In genomic region chr17:12903372-12904333, GRCm38 (mm10) we compare ENCODE assay signal across 15 mouse cellular contexts. TPM values are rescaled to one million over a fixed set of nuclear protein-coding genes. Genes with fewer than 3 reads are reported as not detected.
A peak's percentile ranks its signal among the peaks of the same experiment; 100 is the strongest.
DNase-seq lines count a peak whose midpoint lies in the region; ATAC-seq and TF ChIP-seq lines count a peak whose summit lies in the region.
"Had no signal": no experiment of that assay in that cellular context is flagged by ENCODE, and none has a peak within 500 bp of the region (broad histone marks: within the 10 kb centered on the region; RNA-seq: fewer than 3 reads in every experiment).

No protein-coding gene starts in this region.

- peak; percentile 65 for DNase-seq in midbrain, embryonic 10.5 days (ENCODE audit: low spot score)
- DNase-seq in embryonic facial prominence, embryonic 11.5 days (ENCODE audit: low spot score) = peak; percentile 36
- peak; percentile 10 for DNase-seq in forebrain, postnatal 0 days
- DNase-seq in lung, postnatal 36 days = peak; percentile 70
- DNase-seq in adrenal gland, adult 18-20 months (ENCODE audit: low spot score in 2 of 2) = no peak
- DNase-seq in urinary bladder, adult 18-20 months (ENCODE audit: low spot score in 2 of 2) = no peak
- DNase-seq in liver, postnatal 0 days = no peak
- DNase-seq: adrenal gland, postnatal 14 days; cerebellum, adult 8-10 months; heart, postnatal 10 days; kidney, postnatal 10 days had no signal

- no peak for TF ChIP-seq CTCF in forebrain, postnatal 0 days (IDR thresholded peaks at IDR 0.05; ENCODE audit: low read depth)
- TF ChIP-seq CTCF in liver, postnatal 0 days (IDR thresholded peaks at IDR 0.05; ENCODE audit: low read depth) = no peak

- no peak overlapping the region for H3K4me2 ChIP-seq in midbrain, embryonic 16.5 days (ENCODE audit: low read length)
- H3K4me2 ChIP-seq in embryonic facial prominence, embryonic 11.5 days (ENCODE audit: low read depth, low read length) = no peak overlapping the region
- H3K4me2 ChIP-seq in forebrain, postnatal 0 days (ENCODE audit: low read depth) = no peak overlapping the region
- H3K4me2 ChIP-seq in liver, postnatal 0 days (ENCODE audit: low read depth, low read length) = no peak overlapping the region

- H3K9ac ChIP-seq in midbrain, embryonic 16.5 days (ENCODE audit: low read depth, low read length) = no peak overlapping the region
- no peak overlapping the region for H3K9ac ChIP-seq in embryonic facial prominence, embryonic 11.5 days (replicated peaks; ENCODE audit: low read length)
- H3K9ac ChIP-seq in forebrain, postnatal 0 days = no peak overlapping the region
- H3K9ac ChIP-seq in liver, postnatal 0 days (replicated peaks) = no peak overlapping the region

- no peaks in the 10 kb centered on the region for H3K9me3 ChIP-seq in midbrain, embryonic 10.5 days (replicated peaks)
- H3K9me3 ChIP-seq in midbrain, embryonic 16.5 days (replicated peaks; ENCODE audit: control insufficient read depth, low read length, poor library complexity, severe bottlenecking) = no peaks in the 10 kb centered on the region
- no peaks in the 10 kb centered on the region for H3K9me3 ChIP-seq in embryonic facial prominence, embryonic 11.5 days (replicated peaks; ENCODE audit: control insufficient read depth, low read length)
- H3K9me3 ChIP-seq in forebrain, postnatal 0 days (ENCODE audit: low read length) = no peaks in the 10 kb centered on the region
- H3K9me3 ChIP-seq in liver, postnatal 0 days (ENCODE audit: low read length) = no peaks in the 10 kb centered on the region

- H3K4me3 ChIP-seq in midbrain, embryonic 10.5 days = no peak overlapping the region
- no peak overlapping the region for H3K4me3 ChIP-seq in midbrain, embryonic 16.5 days (ENCODE audit: low read depth, low read length)
- no peak overlapping the region for H3K4me3 ChIP-seq in embryonic facial prominence, embryonic 11.5 days (ENCODE audit: low read depth, low read length)
- H3K4me3 ChIP-seq in forebrain, postnatal 0 days (ENCODE audit: low read depth, low read length) = no peak overlapping the region
- H3K4me3 ChIP-seq in liver, postnatal 0 days (ENCODE audit: low read depth, low read length) = no peak overlapping the region

- no peak for TF ChIP-seq EP300 in liver, postnatal 0 days (IDR thresholded peaks at IDR 0.05; ENCODE audit: low read depth)

- 29% methylated on average over 11 of the region's 12 CpGs for WGBS in midbrain, embryonic 10.5 days
- WGBS in midbrain, embryonic 16.5 days = 15% methylated on average over 11 of the region's 12 CpGs
- 47% methylated on average over 11 of the region's 12 CpGs for WGBS in embryonic facial prominence, embryonic 11.5 days
- 9% methylated on average over 11 of the region's 12 CpGs for WGBS in forebrain, postnatal 0 days
- 73% methylated on average over 11 of the region's 12 CpGs for WGBS in liver, postnatal 0 days (ENCODE audit: insufficient replicate concordance)

- H3K36me3 ChIP-seq in midbrain, embryonic 10.5 days = peaks cover 65% of the 10 kb centered on the region
- H3K36me3 ChIP-seq in midbrain, embryonic 16.5 days (ENCODE audit: control insufficient read depth, insufficient read depth, low read length) = 0 out of 2 replicates have a peak, but pooled peaks cover 4% of the 10 kb centered on the region
- H3K36me3 ChIP-seq in embryonic facial prominence, embryonic 11.5 days (replicated peaks; ENCODE audit: control insufficient read depth, insufficient read depth, low read depth, low read length) = no peaks in the 10 kb centered on the region
- peaks cover 17% of the 10 kb centered on the region for H3K36me3 ChIP-seq in forebrain, postnatal 0 days (ENCODE audit: insufficient read depth)
- H3K36me3 ChIP-seq in liver, postnatal 0 days (replicated peaks; ENCODE audit: insufficient read depth, low read length) = peaks cover 15% of the 10 kb centered on the region; the same call in 1 of the 2 replicates

- peaks cover 16% of the 10 kb centered on the region for H3K4me1 ChIP-seq in midbrain, embryonic 10.5 days
- no peaks in the 10 kb centered on the region for H3K4me1 ChIP-seq in midbrain, embryonic 16.5 days (ENCODE audit: control insufficient read depth, insufficient read depth, low read length)
- no peaks in the 10 kb centered on the region for H3K4me1 ChIP-seq in embryonic facial prominence, embryonic 11.5 days (ENCODE audit: control insufficient read depth, insufficient read depth, low read length)
- no peaks in the 10 kb centered on the region for H3K4me1 ChIP-seq in forebrain, postnatal 0 days (ENCODE audit: insufficient read depth)
- no peaks in the 10 kb centered on the region for H3K4me1 ChIP-seq in liver, postnatal 0 days (ENCODE audit: insufficient read depth)

- ATAC-seq in midbrain, embryonic 16.5 days = no peak
- no peak; the same call in 1 of the 2 replicates for ATAC-seq in embryonic facial prominence, embryonic 11.5 days (replicated peaks; ENCODE audit: insufficient number of reproducible peaks, low FRiP score, low TSS enrichment, low read depth)
- ATAC-seq in forebrain, postnatal 0 days = no peak
- ATAC-seq in liver, postnatal 0 days = no peak
- ATAC-seq: Patski had no signal

- peak overlapping the region; percentile 78 for H3K27ac ChIP-seq in midbrain, embryonic 10.5 days (replicated peaks)
- H3K27ac ChIP-seq in midbrain, embryonic 16.5 days (ENCODE audit: low read length) = no peak overlapping the region
- no peak overlapping the region for H3K27ac ChIP-seq in embryonic facial prominence, embryonic 11.5 days (replicated peaks; ENCODE audit: low read depth, low read length)
- peak overlapping the region; percentile 30; the same call in 1 of the 2 replicates for H3K27ac ChIP-seq in forebrain, postnatal 0 days (ENCODE audit: low read depth, low read length)
- H3K27ac ChIP-seq in liver, postnatal 0 days (ENCODE audit: low read depth) = no peak overlapping the region

- no peaks in the 10 kb centered on the region for H3K27me3 ChIP-seq in midbrain, embryonic 10.5 days (ENCODE audit: low read depth, poor library complexity, severe bottlenecking)
- no peaks in the 10 kb centered on the region for H3K27me3 ChIP-seq in midbrain, embryonic 16.5 days (ENCODE audit: control insufficient read depth, insufficient read depth, low read depth, low read length)
- H3K27me3 ChIP-seq in embryonic facial prominence, embryonic 11.5 days (ENCODE audit: control insufficient read depth, insufficient read depth, low read length) = no peaks in the 10 kb centered on the region
- no peaks in the 10 kb centered on the region for H3K27me3 ChIP-seq in forebrain, postnatal 0 days (ENCODE audit: insufficient read depth, low read length)
- no peaks in the 10 kb centered on the region for H3K27me3 ChIP-seq in liver, postnatal 0 days (ENCODE audit: insufficient read depth, low read length)
- H3K27me3 ChIP-seq: Patski had no signal

RNA-seq across cellular contexts. Expression of gene Pnldc1, which starts 6.4 kb away (rescaled TPM):
- 1.0 and 2.0 TPM in 2 replicates for polyA plus RNA-seq in midbrain, embryonic 10.5 days (2016; fragmentation: Nextera tagmentation; extraction: Ambion mirVana)
- 0.75 and 1.7 TPM in 2 replicates for polyA plus RNA-seq in midbrain, embryonic 16.5 days (2015; fragmentation: Nextera tagmentation; extraction: Ambion mirVana)
- polyA plus RNA-seq in embryonic facial prominence, embryonic 11.5 days (2014; fragmentation: Nextera tagmentation; extraction: Ambion mirVana) = 1.6 and 2.3 TPM in 2 replicates
- 0.38 and 0.90 TPM in 2 replicates for total RNA-seq in forebrain, postnatal 0 days (2014; rRNA removed)
- 1.0 and 1.2 TPM in 2 replicates for polyA plus RNA-seq in forebrain, postnatal 0 days (2015; fragmentation: Nextera tagmentation; extraction: Ambion mirVana)
- 1 to 10 TPM; 3.3 to 5.5 TPM for total RNA-seq in adrenal gland, adult 18-20 months (2021)
- polyA plus RNA-seq in liver, postnatal 0 days (2015; fragmentation: Nextera tagmentation; extraction: Ambion mirVana) = 0.47 and 0.95 TPM in 2 replicates

RNA-seq across cellular contexts. Expression of gene Tcp1, which starts 11.8 kb away (rescaled TPM):
- 468 and 517 TPM in 2 replicates for polyA plus RNA-seq in midbrain, embryonic 10.5 days (2016; fragmentation: Nextera tagmentation; extraction: Ambion mirVana)
- 347 and 381 TPM in 2 replicates for polyA plus RNA-seq in midbrain, embryonic 16.5 days (2015; fragmentation: Nextera tagmentation; extraction: Ambion mirVana)
- 644 and 679 TPM in 2 replicates for polyA plus RNA-seq in embryonic facial prominence, embryonic 11.5 days (2014; fragmentation: Nextera tagmentation; extraction: Ambion mirVana)
- 409 and 432 TPM in 2 replicates for total RNA-seq in forebrain, postnatal 0 days (2014; rRNA removed)
- 375 and 418 TPM in 2 replicates for polyA plus RNA-seq in forebrain, postnatal 0 days (2015; fragmentation: Nextera tagmentation; extraction: Ambion mirVana)
- total RNA-seq in adrenal gland, adult 18-20 months (2021) = 100 to 1,000 TPM; 233 to 235 TPM
- polyA plus RNA-seq in liver, postnatal 0 days (2015; fragmentation: Nextera tagmentation; extraction: Ambion mirVana) = 136 TPM in 2 replicates

RNA-seq across cellular contexts. Expression of gene Mrpl18, which starts 12.5 kb away (rescaled TPM):
- polyA plus RNA-seq in midbrain, embryonic 10.5 days (2016; fragmentation: Nextera tagmentation; extraction: Ambion mirVana) = 185 and 193 TPM in 2 replicates
- 117 and 122 TPM in 2 replicates for polyA plus RNA-seq in midbrain, embryonic 16.5 days (2015; fragmentation: Nextera tagmentation; extraction: Ambion mirVana)
- polyA plus RNA-seq in embryonic facial prominence, embryonic 11.5 days (2014; fragmentation: Nextera tagmentation; extraction: Ambion mirVana) = 172 and 188 TPM in 2 replicates
- 45.7 and 56.9 TPM in 2 replicates for total RNA-seq in forebrain, postnatal 0 days (2014; rRNA removed)
- 86.5 and 104 TPM in 2 replicates for polyA plus RNA-seq in forebrain, postnatal 0 days (2015; fragmentation: Nextera tagmentation; extraction: Ambion mirVana)
- 10 to 100 TPM; 69.9 to 72.7 TPM for total RNA-seq in adrenal gland, adult 18-20 months (2021)
- 72.2 and 81.0 TPM in 2 replicates for polyA plus RNA-seq in liver, postnatal 0 days (2015; fragmentation: Nextera tagmentation; extraction: Ambion mirVana)

RNA-seq across cellular contexts. Expression of gene Mrgprh, which starts 27.8 kb away (rescaled TPM):
- polyA plus RNA-seq in midbrain, embryonic 10.5 days (2016; fragmentation: Nextera tagmentation; extraction: Ambion mirVana) = not detected in 2 replicates
- polyA plus RNA-seq in midbrain, embryonic 16.5 days (2015; fragmentation: Nextera tagmentation; extraction: Ambion mirVana) = not detected in 2 replicates
- polyA plus RNA-seq in embryonic facial prominence, embryonic 11.5 days (2014; fragmentation: Nextera tagmentation; extraction: Ambion mirVana) = not detected in 2 replicates
- total RNA-seq in forebrain, postnatal 0 days (2014; rRNA removed) = not detected in 2 replicates
- not detected in 2 replicates for polyA plus RNA-seq in forebrain, postnatal 0 days (2015; fragmentation: Nextera tagmentation; extraction: Ambion mirVana)
- under 1 TPM in 1 of 2 experiments, not detected in 1; 0.16 TPM for total RNA-seq in adrenal gland, adult 18-20 months (2021)
- not detected in 2 replicates for polyA plus RNA-seq in liver, postnatal 0 days (2015; fragmentation: Nextera tagmentation; extraction: Ambion mirVana)
- total RNA-seq: megakaryocyte, adult 5-6 weeks had no signal
- polyA plus RNA-seq: neural tube, embryonic 14.5 days; Patski had no signal

RNA-seq across cellular contexts. Expression of gene Mas1, which starts 35.7 kb away (rescaled TPM):
- 0.24 and 0.27 TPM in 2 replicates for polyA plus RNA-seq in midbrain, embryonic 10.5 days (2016; fragmentation: Nextera tagmentation; extraction: Ambion mirVana)
- polyA plus RNA-seq in midbrain, embryonic 16.5 days (2015; fragmentation: Nextera tagmentation; extraction: Ambion mirVana) = not detected in 2 replicates
- 0.18 and 0.42 TPM in 2 replicates for polyA plus RNA-seq in embryonic facial prominence, embryonic 11.5 days (2014; fragmentation: Nextera tagmentation; extraction: Ambion mirVana)
- total RNA-seq in forebrain, postnatal 0 days (2014; rRNA removed) = 1.5 and 2.2 TPM in 2 replicates
- polyA plus RNA-seq in forebrain, postnatal 0 days (2015; fragmentation: Nextera tagmentation; extraction: Ambion mirVana) = 1.4 and 2.4 TPM in 2 replicates
- not detected for total RNA-seq in adrenal gland, adult 18-20 months (2021)
- polyA plus RNA-seq in liver, postnatal 0 days (2015; fragmentation: Nextera tagmentation; extraction: Ambion mirVana) = 0.12 and 0.28 TPM in 2 replicates
- total RNA-seq: adrenal gland, postnatal 14 days; megakaryocyte, adult 5-6 weeks had no signal
- polyA plus RNA-seq: Patski had no signal

Comparison
In these comparisons a context has a peak if more than half of its experiments do, and no peak if none do; other contexts are left out.
1. H3K27ac ChIP-seq: peak in midbrain, embryonic 10.5 days (single experiment) and forebrain, postnatal 0 days (single experiment); none in midbrain, embryonic 16.5 days (single experiment), embryonic facial prominence, embryonic 11.5 days (single experiment) and liver, postnatal 0 days (single experiment).
2. DNase-seq: peak in midbrain, embryonic 10.5 days (single experiment), embryonic facial prominence, embryonic 11.5 days (single experiment), forebrain, postnatal 0 days (single experiment) and lung, postnatal 36 days (single experiment); none in adrenal gland, adult 18-20 months (0 of 2), urinary bladder, adult 18-20 months (0 of 2) and liver, postnatal 0 days (single experiment).